Mouse (Mus musculus) gastrocnemius, postnatal 10 days (tissue): Measurements from ENCODE around the gene BC030867. TPM values are rescaled to one million over a fixed set of nuclear protein-coding genes. Genes with fewer than 3 reads are reported as not detected.

Experiments used
- DNase-seq: peaks from one replicate; pipeline ENCODE4 v3.0.0; 2021; ENCODE audit warnings: mixed read lengths
- long read RNA-seq, 2 experiments: library from polyadenylated mRNA; stranded (forward); transcript quantifications; one replicate each; pipeline ENCODE4 v2.0.0; 2021
- total RNA-seq, 2 experiments: library from RNA; stranded (reverse); gene quantifications; 2 replicates each; pipeline ENCODE4 v1.2.3; 2021

BC030867 gene
- 1 to 10 TPM in 1 of 2 experiments, under 1 TPM in 1; 0.99 to 1.2 TPM for total RNA-seq
- long read RNA-seq, experiment 1, partial matches to known transcripts = 0 of 2 reads
- long read RNA-seq, experiment 1, other reads (novel, unspliced or antisense) = 0 of 2 reads
- long read RNA-seq, experiment 2, partial matches to known transcripts = 0 of 1 reads
- long read RNA-seq, experiment 2, other reads (novel, unspliced or antisense) = 1 of 1 reads

GRCm38 (mm10) chr11:102248630-102249230 is at the start of gene BC030867:
Gene BC030867 (plus strand): TSS chr11:102248882.
- DNase-seq = peak; percentile 92

- peak; percentile 25 for DNase-seq
These were observed 48.8 kb upstream of the BC030867 start for GRCm38 (mm10) chr11:102199856-102200255.

GRCm38 (mm10) chr11:102201408-102201821 is 47.3 kb upstream of the BC030867 start:
- DNase-seq = peak; percentile 8

GRCm38 (mm10) chr11:102206481-102206880 is 42.2 kb upstream of the BC030867 start:
- peak; percentile 7 for DNase-seq

GRCm38 (mm10) chr11:102207825-102208777 is 40.6 kb upstream of the BC030867 start:
- DNase-seq = peak; percentile 24

- DNase-seq = no peak
These were observed 39.8 kb upstream of the BC030867 start for GRCm38 (mm10) chr11:102208846-102209245.

- peak; percentile 26 for DNase-seq
These were observed 38.9 kb upstream of the BC030867 start for GRCm38 (mm10) chr11:102209742-102210141.

- peak; percentile 2 for DNase-seq
These were observed 38.5 kb upstream of the BC030867 start for GRCm38 (mm10) chr11:102210185-102210584.

- DNase-seq = peak; percentile 2
These were observed 37.7 kb upstream of the BC030867 start for GRCm38 (mm10) chr11:102211011-102211410.

GRCm38 (mm10) chr11:102211936-102212341 is 36.7 kb upstream of the BC030867 start:
- DNase-seq = peak; percentile 58

- peak; percentile 41 for DNase-seq
These were observed 34.1 kb upstream of the BC030867 start for GRCm38 (mm10) chr11:102214430-102215156.

GRCm38 (mm10) chr11:102215511-102215910 is 33.2 kb upstream of the BC030867 start:
- peak; percentile 8 for DNase-seq

GRCm38 (mm10) chr11:102216056-102216885 is 32.4 kb upstream of the BC030867 start:
- DNase-seq = peak; percentile 62

GRCm38 (mm10) chr11:102216886-102217240 is 31.8 kb upstream of the BC030867 start:
- peak; percentile 16 for DNase-seq

GRCm38 (mm10) chr11:102217396-102217795 is 31.3 kb upstream of the BC030867 start:
- DNase-seq = peak; percentile 42

- DNase-seq = peak; percentile 20
These were observed 30.7 kb upstream of the BC030867 start for GRCm38 (mm10) chr11:102217876-102218430.

GRCm38 (mm10) chr11:102218783-102219182 is 29.9 kb upstream of the BC030867 start:
- peak; percentile 97 for DNase-seq

- peak; percentile 33 for DNase-seq
These were observed 29.3 kb upstream of the BC030867 start for GRCm38 (mm10) chr11:102219247-102219993.

GRCm38 (mm10) chr11:102219994-102220346 is 28.7 kb upstream of the BC030867 start:
- peak; percentile 69 for DNase-seq

- peak; percentile 10 for DNase-seq
These were observed 28.2 kb upstream of the BC030867 start for GRCm38 (mm10) chr11:102220451-102220850.
